Mouse (Mus musculus) liver, embryonic 14 days (tissue): ENCODE data around the gene Fam210b. TPM values are rescaled to one million over a fixed set of nuclear protein-coding genes. Genes with fewer than 3 reads are reported as not detected.

ENCODE experiments used
- polyA plus RNA-seq: library from polyadenylated mRNA; depleted of rRNA; stranded (reverse); fragments of >200 nt; gene quantifications from 2 replicates; pipeline ENCODE4 v1.2.3, GENCODE M21; 2012; rRNA removed

The Fam210b gene
- polyA plus RNA-seq = 49.8 and 64.5 TPM in 2 replicates

DNA sequence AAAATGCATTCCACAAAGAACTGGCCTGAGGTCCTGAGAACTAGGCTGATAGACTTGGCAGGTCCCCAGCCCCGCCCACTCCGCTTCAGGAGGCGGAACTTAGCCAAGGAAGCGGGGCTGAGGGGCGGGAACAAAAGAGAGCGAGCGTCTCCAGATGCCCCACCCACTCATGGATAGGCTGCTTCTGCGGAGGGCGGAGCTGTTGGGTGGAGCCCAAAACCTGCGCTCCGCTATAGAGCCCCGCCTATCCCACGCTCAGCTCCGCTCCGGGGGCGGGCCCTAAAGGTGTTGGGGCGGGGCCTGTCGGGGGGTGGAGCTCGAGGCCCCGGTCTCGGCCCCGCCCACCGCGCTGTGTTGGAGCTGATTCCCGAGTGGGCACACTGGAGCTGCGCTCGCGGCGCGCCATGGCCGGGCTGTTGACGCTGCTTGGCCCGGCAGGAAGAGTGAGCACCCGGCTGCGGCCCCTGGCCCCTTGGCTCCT, at the start of gene Fam210b:
TSS of gene Fam210b (plus strand) at position 308 of the 481 bp plus-strand sequence.

DNA sequence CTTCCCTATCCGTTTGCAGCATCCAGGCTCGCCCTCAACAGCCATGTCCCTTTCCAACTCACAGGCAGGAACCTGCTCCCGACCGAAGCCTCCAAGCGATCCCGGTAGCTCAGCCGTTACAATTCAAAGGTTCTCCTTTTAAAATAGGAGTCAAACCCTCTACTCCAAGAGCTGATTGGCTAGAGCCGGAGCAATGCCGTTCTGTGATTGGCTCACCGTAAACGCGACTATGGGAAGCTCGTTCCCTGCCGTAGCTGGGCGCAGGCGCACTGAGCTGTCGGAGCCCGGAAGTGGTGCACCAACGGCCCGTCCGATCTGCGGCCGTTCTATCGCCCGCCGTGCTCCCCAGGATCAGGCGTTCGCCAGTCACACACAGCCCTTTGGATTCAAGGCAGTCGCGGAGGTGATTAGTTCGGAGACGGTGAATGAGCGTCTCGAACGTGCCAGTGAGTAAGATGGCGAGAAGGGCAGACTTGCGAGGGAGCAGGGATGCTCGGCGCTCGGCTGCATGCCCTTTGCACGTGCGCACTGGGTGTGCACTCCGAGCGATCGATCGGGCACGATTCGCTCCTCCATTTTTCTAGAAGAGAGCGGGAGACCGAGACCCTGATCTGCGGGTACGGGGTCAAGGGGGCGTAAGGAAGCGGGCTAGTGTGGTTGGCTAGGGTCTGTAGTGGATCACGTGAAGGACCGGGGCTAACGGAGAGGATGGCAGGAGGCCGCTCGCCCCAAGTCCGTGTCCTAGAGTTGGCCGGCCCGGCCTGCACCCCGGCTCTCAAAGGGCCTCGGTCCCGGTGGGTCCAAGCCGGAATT, 25.3 kb downstream of the Fam210b start, which contains the start of the genes Aurka and Cstf1:
TSS of gene Aurka (minus strand) at position 125 of the 813 bp plus-strand sequence.
TSS of gene Cstf1 (plus strand) at position 271 of the 813 bp plus-strand sequence.

DNA sequence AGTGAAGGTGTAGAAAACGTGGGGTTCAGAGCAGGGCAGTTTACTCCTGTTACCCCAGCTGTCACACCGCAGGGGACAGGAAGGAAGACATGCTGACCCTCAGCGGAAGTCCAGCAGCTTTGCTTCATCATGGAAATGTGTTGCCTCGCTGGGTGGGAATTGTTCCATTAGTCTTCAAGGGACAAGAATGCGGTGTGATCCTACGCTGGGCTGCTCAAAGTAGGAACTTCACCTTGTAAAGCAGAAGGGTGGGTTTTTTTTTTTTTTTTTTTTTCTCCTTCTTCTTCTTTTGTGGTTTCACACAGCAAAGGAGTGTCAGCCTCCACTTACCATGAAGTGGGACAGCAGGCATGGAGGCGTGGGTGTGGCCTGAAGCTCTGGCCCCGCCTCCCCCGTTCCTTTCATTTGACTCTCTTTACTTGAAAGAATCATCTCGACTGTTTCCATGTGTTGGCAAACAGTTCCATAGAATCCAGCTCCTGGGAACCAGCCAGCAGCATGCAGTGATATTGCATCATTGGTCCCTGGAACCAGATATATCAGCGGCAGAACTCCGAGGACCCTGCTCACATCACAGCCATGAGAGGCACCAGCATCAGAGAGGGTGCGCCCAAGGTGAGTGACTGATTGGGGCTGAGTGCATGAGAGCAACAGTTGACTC, 48.2 kb downstream of the Fam210b start, which contains the start of gene Cass4:
TSS of gene Cass4 (plus strand) at position 404 of the 661 bp plus-strand sequence.

Other genes starting within 250 kb of the Fam210b start
- gene Mc3r, start 97.1 kb upstream of the Fam210b start, polyA plus RNA-seq = not detected in 2 replicates
- 62.5 and 69.6 TPM in 2 replicates for gene Aurka, start 25.0 kb downstream of the Fam210b start, polyA plus RNA-seq
- gene Cstf1, start 25.1 kb downstream of the Fam210b start, polyA plus RNA-seq = 21.8 and 25.5 TPM in 2 replicates
- 0.40 TPM in 2 replicates for gene Cass4, start 48.2 kb downstream of the Fam210b start, polyA plus RNA-seq
- 20.2 and 24.2 TPM in 2 replicates for gene Rtf2, start 95.0 kb downstream of the Fam210b start, polyA plus RNA-seq
- gene Gcnt7, start 113.0 kb downstream of the Fam210b start, polyA plus RNA-seq = not detected in 2 replicates
- 0.17 TPM in 1 of 2 replicates, not detected in the other for gene Fam209, start 127.0 kb downstream of the Fam210b start, polyA plus RNA-seq
- gene Tfap2c, start 204.0 kb downstream of the Fam210b start, polyA plus RNA-seq = 0.01 and 0.03 TPM in 2 replicates